In the genomic region with DNA sequence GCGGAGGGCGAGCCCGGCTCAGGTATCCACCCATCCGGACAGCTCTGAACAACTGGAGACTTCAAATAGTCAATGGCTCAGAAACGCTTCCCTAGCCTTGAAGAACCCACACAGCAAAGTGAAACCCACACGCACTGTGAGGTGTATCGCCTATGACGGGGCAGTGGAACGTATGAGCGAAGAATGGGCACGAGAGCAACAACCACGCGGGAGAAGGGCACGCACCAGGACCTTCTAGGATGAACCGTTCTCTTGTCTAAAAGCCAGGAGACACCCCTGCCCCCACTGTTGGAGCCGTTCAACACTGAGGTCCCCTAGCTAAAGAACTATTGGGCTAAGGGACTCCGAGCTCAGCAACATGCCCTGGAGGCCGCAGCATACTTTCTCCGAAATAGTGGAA, we compare ENCODE assay signal across 25 mouse cellular contexts. TPM values are rescaled to one million over a fixed set of nuclear protein-coding genes. Genes with fewer than 3 reads are reported as not detected.
"Had no signal": no experiment of that assay in that cellular context is flagged by ENCODE, and none has a peak within 500 bp of the region (broad histone marks: within the 10 kb centered on the region; RNA-seq: fewer than 3 reads in every experiment).

No protein-coding gene starts in this region.

- H3K27ac ChIP-seq: midbrain, embryonic 10.5 days; midbrain, embryonic 12.5 days; neural tube, embryonic 13.5 days; neural tube, embryonic 15.5 days had no signal

- H3K27me3 ChIP-seq: midbrain, embryonic 12.5 days; neural tube, embryonic 13.5 days; neural tube, embryonic 15.5 days had no signal

- H3K4me3 ChIP-seq: midbrain, embryonic 10.5 days; midbrain, embryonic 12.5 days; myocyte; neural tube, embryonic 13.5 days; neural tube, embryonic 15.5 days had no signal

- H3K9ac ChIP-seq: lung, embryonic 14.5 days; midbrain, embryonic 12.5 days; neural tube, embryonic 13.5 days; neural tube, embryonic 15.5 days had no signal

- DNase-seq: lung, adult 18-20 months; lung, embryonic 14.5 days; lung, postnatal 10 days; lung, postnatal 4 days; midbrain, embryonic 14.5 days; retina, postnatal 1 day; right cerebral cortex, adult 18-20 months; right cerebral cortex, postnatal 25 days; right cerebral cortex, postnatal 4 days; spleen, adult 18-20 months; thymus, adult 18-20 months; thymus, postnatal 14 days; thymus, postnatal 36 days had no signal

- H3K36me3 ChIP-seq: midbrain, embryonic 10.5 days; midbrain, embryonic 12.5 days; neural tube, embryonic 13.5 days; neural tube, embryonic 15.5 days had no signal

- H3K4me2 ChIP-seq: lung, embryonic 14.5 days; midbrain, embryonic 12.5 days; neural tube, embryonic 13.5 days; neural tube, embryonic 15.5 days had no signal

- H3K9me3 ChIP-seq: midbrain, embryonic 10.5 days; midbrain, embryonic 12.5 days; neural tube, embryonic 13.5 days; neural tube, embryonic 15.5 days had no signal

- ATAC-seq: midbrain, embryonic 16.5 days had no signal

- H3K4me1 ChIP-seq: midbrain, embryonic 10.5 days; midbrain, embryonic 12.5 days; neural tube, embryonic 13.5 days; neural tube, embryonic 15.5 days had no signal

RNA-seq across cellular contexts. Expression of a gene that starts 33.5 kb away (rescaled TPM):
- polyA plus RNA-seq: liver, embryonic 16.5 days; lung, embryonic 14.5 days; lung, embryonic 16.5 days; midbrain, embryonic 10.5 days; midbrain, embryonic 12.5 days; midbrain, embryonic 14.5 days; midbrain, embryonic 16.5 days; myocyte; neural tube, embryonic 11.5 days; neural tube, embryonic 13.5 days; neural tube, embryonic 15.5 days; small intestine, adult 2 months; stomach, embryonic 14.5 days; thymus, postnatal 0 days had no signal

RNA-seq across cellular contexts. Expression of a gene that starts 47.0 kb away (rescaled TPM):
- polyA plus RNA-seq: liver, embryonic 16.5 days; lung, embryonic 14.5 days; lung, embryonic 16.5 days; midbrain, embryonic 10.5 days; midbrain, embryonic 12.5 days; midbrain, embryonic 14.5 days; midbrain, embryonic 16.5 days; myocyte; neural tube, embryonic 11.5 days; neural tube, embryonic 13.5 days; neural tube, embryonic 15.5 days; small intestine, adult 2 months; stomach, embryonic 14.5 days; thymus, postnatal 0 days had no signal
